Mouse (Mus musculus) liver, postnatal 0 days (tissue): ENCODE results near the gene Gdf5. TPM values are rescaled to one million over a fixed set of nuclear protein-coding genes. Genes with fewer than 3 reads are reported as not detected.

Experiments used
- ATAC-seq: fragments of 200-750 bp; cut with Nextera tagmentation; 2 replicates; pipeline ENCODE4 v1.8.0; 2017; ENCODE audit warnings: mild to moderate bottlenecking, moderate library complexity
- DNase-seq: peaks from one replicate; pipeline ENCODE4 v3.0.0-alpha.2; 2016
- H3K27ac ChIP-seq: fragments of 300-500 bp; sonication (generic); 2 replicates; pipeline ENCODE4 v1.5.1; 2014; ENCODE audit warnings: antibody characterized with exemption, moderate library complexity, mild to moderate bottlenecking, low read depth
- H3K27me3 ChIP-seq: fragments of 300-500 bp; sonication (generic); 2 replicates; pipeline ENCODE4 v1.6.1; 2014; ENCODE audit warnings: low read length, control low read depth, mixed read lengths; ENCODE audit not compliant: insufficient read depth
- H3K36me3 ChIP-seq: fragments of 300-500 bp; sonication (generic); replicated peaks from 2 replicates; pipeline ENCODE4 v1.6.1; 2014; ENCODE audit warnings: mild to moderate bottlenecking, control low read depth, low read length, moderate library complexity, mixed read lengths; ENCODE audit not compliant: insufficient read depth
- H3K4me1 ChIP-seq: fragments of 300-500 bp; sonication (generic); 2 replicates; pipeline ENCODE4 v1.6.1; 2014; ENCODE audit warnings: antibody characterized with exemption, mild to moderate bottlenecking, control low read depth; ENCODE audit not compliant: insufficient read depth
- H3K4me2 ChIP-seq: fragments of 300-500 bp; sonication (generic); 2 replicates; pipeline ENCODE4 v1.6.1; 2014; ENCODE audit warnings: low read depth, mild to moderate bottlenecking, low read length, moderate library complexity, mixed read lengths
- H3K4me3 ChIP-seq: fragments of 300-500 bp; sonication (generic); 2 replicates; pipeline ENCODE4 v1.5.1; 2014; ENCODE audit warnings: low read depth, low read length
- H3K9ac ChIP-seq: fragments of 300-500 bp; sonication (generic); replicated peaks from 2 replicates; pipeline ENCODE4 v1.6.1; 2014; ENCODE audit warnings: mild to moderate bottlenecking, moderate library complexity
- H3K9me3 ChIP-seq: fragments of 300-500 bp; sonication (generic); 2 replicates; pipeline ENCODE4 v1.6.1; 2016; ENCODE audit warnings: mild to moderate bottlenecking, control low read depth, low read length, mixed read lengths
- CTCF ChIP-seq: sonication (generic); IDR thresholded peaks from 2 replicates; pipeline ENCODE4 v1.5.1; 2016; ENCODE audit warnings: antibody characterized with exemption, low read depth
- EP300 ChIP-seq: IDR thresholded peaks from 2 replicates; pipeline ENCODE4 v1.6.1; 2016; ENCODE audit warnings: antibody characterized with exemption, low read depth, mild to moderate bottlenecking
- WGBS: fragments of 180-500 bp; shearing (Covaris S2); extraction: QIAGEN DNeasy Blood & Tissue Kit; methylation state at CpG from one replicate; pipeline ENCODE4 v1.1.7; 2014; ENCODE audit not compliant: insufficient replicate concordance; 5-methylcytosine and 5-hydroxymethylcytosine counted together
- polyA plus RNA-seq: library from polyadenylated mRNA; unstranded; fragments of >200 nt; fragmentation: Nextera tagmentation; extraction: Ambion mirVana; gene quantifications from 2 replicates; pipeline ENCODE4 v1.2.1, GENCODE M21; 2015

Gene Gdf5
- polyA plus RNA-seq, 1 experiment from 2014 or later = not detected

GRCm38 (mm10) chr2:155956134-155957059 is 11.2 kb upstream of the Gdf5 start, which contains the start of gene Cep250:
Cep250 (plus strand) TSS chr2:155956458.
- under 1% methylated on average over 59 of the region's 59 CpGs for WGBS
- TF ChIP-seq CTCF (no peak), EP300 (no peak)
- Histone ChIP-seq H3K27me3 (no peaks in the 10 kb centered on the region), H3K4me1 (peaks cover 5% of the 10 kb centered on the region), H3K27ac (peak within 1 kb of the TSS; percentile 79), H3K9me3 (no peaks in the 10 kb centered on the region), H3K9ac (peak within 1 kb of the TSS; percentile 89), H3K4me2 (peak within 1 kb of the TSS; percentile 99), H3K4me3 (peak within 1 kb of the TSS; percentile 94), H3K36me3 (no peaks in the 10 kb centered on the region)
- ATAC-seq (peak; percentile 99), DNase-seq (peak; percentile 95)

- ATAC-seq (no peak), DNase-seq (peak; percentile 44)
- Histone ChIP-seq H3K27ac (no peak overlapping the region), H3K9ac (no peak overlapping the region), H3K9me3 (no peaks in the 10 kb centered on the region), H3K4me1 (peaks cover 5% of the 10 kb centered on the region), H3K27me3 (no peaks in the 10 kb centered on the region), H3K36me3 (no peaks in the 10 kb centered on the region), H3K4me2 (no peak overlapping the region), H3K4me3 (no peak overlapping the region)
- TF ChIP-seq EP300 (no peak), CTCF (peak; percentile 72)
Measured at GRCm38 (mm10) chr2:155952006-155952405, 6.8 kb upstream of the Gdf5 start.

- DNase-seq (no peak), ATAC-seq (no peak)
- Histone ChIP-seq H3K9me3 (no peaks in the 10 kb centered on the region), H3K4me1 (peaks cover 5% of the 10 kb centered on the region; the same call in 1 of the 2 replicates), H3K9ac (no peak overlapping the region), H3K27ac (no peak overlapping the region), H3K4me3 (no peak overlapping the region), H3K27me3 (no peaks in the 10 kb centered on the region), H3K4me2 (no peak overlapping the region), H3K36me3 (no peaks in the 10 kb centered on the region)
- 71% methylated on average over 6 of the region's 6 CpGs for WGBS
- no peak for TF ChIP-seq EP300
- no peak for TF ChIP-seq CTCF
Measured at GRCm38 (mm10) chr2:155949362-155949761, 4.2 kb upstream of the Gdf5 start.

GRCm38 (mm10) chr2:155947390-155948002 is 2.3 kb upstream of the Gdf5 start:
- H3K9me3 ChIP-seq = no peaks in the 10 kb centered on the region
- peak; percentile 51; the same call in 1 of the 2 replicates for ATAC-seq
- no peak overlapping the region for H3K9ac ChIP-seq
- WGBS = 40% methylated on average over 5 of the region's 5 CpGs
- peak; percentile 64; the same call in 1 of the 2 replicates for TF ChIP-seq EP300
- no peak for TF ChIP-seq CTCF
- H3K4me2 ChIP-seq = 0 out of 2 replicates have a peak overlapping the region, but pooled peaks have one; percentile 18
- peaks cover 5% of the 10 kb centered on the region; the same call in 1 of the 2 replicates for H3K4me1 ChIP-seq
- no peak for DNase-seq
- no peaks in the 10 kb centered on the region for H3K27me3 ChIP-seq
- no peaks in the 10 kb centered on the region for H3K36me3 ChIP-seq
- no peak overlapping the region for H3K4me3 ChIP-seq
- H3K27ac ChIP-seq = no peak overlapping the region; the same call in 1 of the 2 replicates

- Histone ChIP-seq H3K4me3 (no peak overlapping the region), H3K9me3 (no peaks in the 10 kb centered on the region), H3K4me1 (peaks cover 5% of the 10 kb centered on the region; the same call in 1 of the 2 replicates), H3K27ac (no peak overlapping the region), H3K27me3 (no peaks in the 10 kb centered on the region), H3K4me2 (no peak overlapping the region), H3K36me3 (no peaks in the 10 kb centered on the region), H3K9ac (no peak overlapping the region)
- DNase-seq (no peak), ATAC-seq (no peak)
- TF ChIP-seq CTCF (no peak), EP300 (no peak)
- 50% methylated on average over 4 of the region's 4 CpGs for WGBS
Measured at GRCm38 (mm10) chr2:155946499-155946898, 1.3 kb upstream of the Gdf5 start.

- TF ChIP-seq CTCF = peak; percentile 89
- no peak for TF ChIP-seq EP300
- Histone ChIP-seq H3K27ac (no peak overlapping the region), H3K9me3 (no peaks in the 10 kb centered on the region), H3K9ac (no peak overlapping the region), H3K27me3 (no peaks in the 10 kb centered on the region), H3K4me1 (peaks cover 5% of the 10 kb centered on the region; the same call in 1 of the 2 replicates), H3K4me2 (no peak overlapping the region), H3K4me3 (no peak overlapping the region), H3K36me3 (no peaks in the 10 kb centered on the region)
- WGBS = 1% methylated on average over 7 of the region's 7 CpGs
- ATAC-seq (peak; percentile 15; the same call in 1 of the 2 replicates), DNase-seq (peak; percentile 86)
Measured at GRCm38 (mm10) chr2:155946069-155946468, 902 bp upstream of the Gdf5 start.
